Mouse (Mus musculus) liver, embryonic 14.5 days (tissue): Measurements from ENCODE around the gene Nptn.

ENCODE experiments used
- CTCF ChIP-seq: IDR thresholded peaks from 2 replicates; pipeline ENCODE4 v1.5.1; 2016; ENCODE audit warnings: antibody characterized with exemption, low read depth, control low read depth
- EP300 ChIP-seq: IDR thresholded peaks from 2 replicates; pipeline ENCODE4 v1.6.1; 2016; ENCODE audit warnings: antibody characterized with exemption, low read depth

DNA sequence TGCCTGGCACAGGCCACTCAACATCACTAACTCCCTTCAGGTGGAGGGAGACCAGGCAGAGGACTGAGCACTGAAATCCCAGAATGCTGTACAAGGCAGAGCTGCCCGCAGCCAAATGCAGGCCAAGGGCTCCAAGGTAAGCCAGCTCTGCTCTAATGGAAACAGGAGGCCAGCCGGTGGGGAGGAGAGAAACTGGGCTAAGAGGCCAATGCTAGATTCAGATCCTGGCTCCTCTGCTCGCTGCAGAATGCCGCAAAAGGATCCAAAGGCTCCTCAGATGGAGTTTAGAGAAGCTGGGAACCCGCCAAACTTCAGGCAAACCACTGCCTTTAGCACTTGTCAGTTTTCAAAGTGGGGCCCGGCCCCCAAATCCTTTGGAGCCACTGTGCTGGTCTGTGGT is 48.7 kb upstream of the Nptn start:
- TF ChIP-seq CTCF (no peak), EP300 (no peak)
